Mouse (Mus musculus) olfactory bulb, adult 2 months (tissue): ENCODE measurements at regions not wholly inside any gene's neighbourhood (a gene's known extent, or its start where the extent isn't known, plus 50 kb on each side); places are given as distances from the start of the nearest gene placed in this dataset.

Experiments
- H3K27ac ChIP-seq: fragments of 200-500 bp; 2 replicates; pipeline ENCODE4 v1.5.1; 2012; ENCODE audit warnings: low read depth, low read length; ENCODE audit not compliant: insufficient read depth
- H3K4me1 ChIP-seq: fragments of 200-500 bp; 2 replicates; pipeline ENCODE4 v1.6.1; 2012; ENCODE audit warnings: low read length; ENCODE audit not compliant: control insufficient read depth, insufficient read depth
- H3K4me3 ChIP-seq: fragments of 200-500 bp; 2 replicates; pipeline ENCODE4 v1.5.1; 2012; ENCODE audit warnings: mild to moderate bottlenecking, low read depth, low read length, moderate library complexity; ENCODE audit not compliant: insufficient read depth
- CTCF ChIP-seq: fragments of 200-500 bp; IDR thresholded peaks from 2 replicates; pipeline ENCODE4 v1.5.1; 2012; ENCODE audit warnings: low read depth, mild to moderate bottlenecking, low read length, moderate library complexity; ENCODE audit not compliant: insufficient read depth
- POLR2A ChIP-seq: fragments of 200-500 bp; IDR thresholded peaks from 2 replicates; pipeline ENCODE4 v1.6.1; 2012; ENCODE audit warnings: mild to moderate bottlenecking, low read depth, low read length, moderate library complexity; ENCODE audit not compliant: insufficient read depth
- WGBS: fragments of 180-500 bp; shearing (Covaris S2); methylation state at CpG from one replicate; pipeline ENCODE4 v1.1.7; 2018; 5-methylcytosine and 5-hydroxymethylcytosine counted together

- TF ChIP-seq CTCF (no peak), POLR2A (no peak)
- H3K27ac ChIP-seq = no peak overlapping the region
- no peak overlapping the region for H3K4me3 ChIP-seq
- peaks cover 3% of the 10 kb centered on the region; the same call in 1 of the 2 replicates for H3K4me1 ChIP-seq
- WGBS = 44% methylated on average over 7 of the region's 7 CpGs
Measured at GRCm38 (mm10) chr3:144329117-144329516, 124.1 kb upstream of the Lmo4 start.

DNA sequence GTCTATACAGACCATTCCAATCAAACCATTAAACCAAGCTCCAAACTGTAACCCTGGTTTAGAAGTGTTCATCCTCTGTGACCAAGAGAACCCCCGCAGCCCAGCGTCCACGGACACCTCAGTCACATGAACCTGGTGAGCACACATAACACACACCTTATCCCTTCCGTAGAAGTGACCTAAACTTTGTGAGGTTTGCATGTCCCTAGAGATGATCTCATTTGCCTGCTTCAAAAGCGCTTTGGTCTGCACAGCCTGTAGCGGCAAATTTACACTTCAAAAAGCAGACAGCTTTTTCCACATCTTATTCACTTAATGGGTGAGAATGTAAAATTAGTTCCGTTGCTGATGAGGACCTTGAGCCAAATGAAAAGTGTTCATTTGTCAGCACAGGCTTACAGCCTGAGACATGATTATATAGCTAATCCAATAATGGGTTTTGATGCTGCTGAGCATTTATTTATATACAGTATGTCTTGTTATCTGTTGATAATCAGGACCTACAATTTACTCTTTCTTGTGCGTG, 122.3 kb upstream of the Lmo4 start:
- Histone ChIP-seq H3K4me3 (no peak overlapping the region), H3K4me1 (peaks cover 3% of the 10 kb centered on the region; the same call in 1 of the 2 replicates), H3K27ac (no peak overlapping the region)
- no peak for TF ChIP-seq CTCF
- no peak for TF ChIP-seq POLR2A
- WGBS = 53% methylated on average over 8 of the region's 8 CpGs

DNA sequence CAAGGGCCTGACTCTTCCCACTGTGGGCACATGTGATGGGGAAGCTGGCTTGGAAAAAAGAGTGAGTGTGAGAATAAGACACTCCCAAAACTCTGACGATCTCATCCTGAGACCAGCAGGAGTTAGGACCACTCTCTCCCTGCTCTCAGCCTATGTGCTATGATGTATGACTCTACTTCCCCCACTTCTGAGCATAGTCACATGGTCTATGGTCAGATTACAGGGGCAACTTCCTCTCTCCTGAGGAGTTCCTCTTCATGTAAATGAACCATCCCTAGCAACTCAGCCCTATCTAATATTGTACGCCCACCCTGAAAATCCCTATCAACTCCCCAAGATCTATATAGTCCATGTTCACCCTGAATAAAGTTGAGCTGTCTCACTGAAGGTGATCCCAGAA, 120.0 kb upstream of the Lmo4 start:
- H3K4me1 ChIP-seq = peaks cover 3% of the 10 kb centered on the region
- 93% methylated on average over 2 of the region's 2 CpGs for WGBS
- no peak for TF ChIP-seq POLR2A
- no peak for TF ChIP-seq CTCF
- no peak overlapping the region for H3K4me3 ChIP-seq
- H3K27ac ChIP-seq = no peak overlapping the region

DNA sequence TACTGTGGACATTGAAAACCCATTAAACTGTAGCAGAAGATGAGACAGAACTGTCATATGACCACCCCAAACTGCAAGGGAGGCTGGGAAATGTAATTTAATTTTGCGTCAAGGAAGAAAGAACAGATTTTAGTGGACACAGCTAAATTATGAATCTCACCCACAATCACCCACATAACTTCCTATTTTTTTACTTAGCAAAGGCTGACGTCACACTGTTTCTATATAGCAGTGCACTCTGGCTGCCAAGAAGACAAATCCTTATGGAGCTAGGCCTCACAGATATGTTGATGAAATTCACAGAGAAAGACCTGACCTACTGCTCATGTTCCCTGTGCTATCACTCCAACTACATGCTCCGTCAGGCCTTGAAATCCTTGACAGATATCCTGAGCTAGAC, 118.5 kb upstream of the Lmo4 start:
- Histone ChIP-seq H3K4me1 (peaks cover 6% of the 10 kb centered on the region), H3K4me3 (no peak overlapping the region), H3K27ac (no peak overlapping the region)
- TF ChIP-seq CTCF = no peak
- TF ChIP-seq POLR2A = no peak
- over 99% methylated on average over 3 of the region's 3 CpGs for WGBS

DNA sequence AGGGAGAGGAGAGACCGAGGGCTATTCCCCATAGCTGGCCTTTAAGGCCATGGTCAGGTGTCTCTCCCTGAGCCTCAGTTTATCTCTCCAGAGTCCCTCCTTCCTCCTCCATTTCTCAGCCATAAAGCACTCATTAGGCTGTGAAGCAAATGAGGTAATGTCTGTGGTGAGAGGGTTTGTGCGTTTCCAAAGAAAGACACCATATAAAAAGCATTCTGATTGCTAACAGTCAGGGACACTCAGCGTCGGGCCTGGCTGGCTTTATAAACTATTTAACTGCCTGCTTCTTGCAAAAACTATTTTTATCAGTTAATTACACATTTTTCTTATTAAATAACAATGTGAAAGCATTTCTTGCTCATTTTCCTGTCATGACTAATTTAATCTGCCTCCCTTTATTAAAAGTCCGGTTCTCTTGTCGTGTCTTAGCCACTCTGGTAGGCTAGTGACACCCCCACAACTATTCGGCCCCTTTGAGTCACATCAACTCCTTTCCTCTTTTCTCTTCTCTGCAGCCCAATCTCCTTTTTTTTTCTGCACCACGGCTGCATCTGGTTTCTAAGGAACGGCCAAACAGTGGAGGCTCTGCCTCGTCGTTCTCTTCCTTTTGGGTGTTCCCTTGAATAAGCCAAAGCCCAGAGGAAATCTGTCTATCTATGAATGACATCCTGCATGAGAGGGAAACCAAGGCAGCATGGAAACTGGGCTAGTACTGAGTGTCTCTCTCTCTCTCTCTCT, 114.6 kb upstream of the Lmo4 start:
- TF ChIP-seq CTCF = no peak
- Histone ChIP-seq H3K4me1 (peaks cover 9% of the 10 kb centered on the region), H3K4me3 (no peak overlapping the region), H3K27ac (no peak overlapping the region)
- WGBS = 30% methylated on average over 11 of the region's 11 CpGs

DNA sequence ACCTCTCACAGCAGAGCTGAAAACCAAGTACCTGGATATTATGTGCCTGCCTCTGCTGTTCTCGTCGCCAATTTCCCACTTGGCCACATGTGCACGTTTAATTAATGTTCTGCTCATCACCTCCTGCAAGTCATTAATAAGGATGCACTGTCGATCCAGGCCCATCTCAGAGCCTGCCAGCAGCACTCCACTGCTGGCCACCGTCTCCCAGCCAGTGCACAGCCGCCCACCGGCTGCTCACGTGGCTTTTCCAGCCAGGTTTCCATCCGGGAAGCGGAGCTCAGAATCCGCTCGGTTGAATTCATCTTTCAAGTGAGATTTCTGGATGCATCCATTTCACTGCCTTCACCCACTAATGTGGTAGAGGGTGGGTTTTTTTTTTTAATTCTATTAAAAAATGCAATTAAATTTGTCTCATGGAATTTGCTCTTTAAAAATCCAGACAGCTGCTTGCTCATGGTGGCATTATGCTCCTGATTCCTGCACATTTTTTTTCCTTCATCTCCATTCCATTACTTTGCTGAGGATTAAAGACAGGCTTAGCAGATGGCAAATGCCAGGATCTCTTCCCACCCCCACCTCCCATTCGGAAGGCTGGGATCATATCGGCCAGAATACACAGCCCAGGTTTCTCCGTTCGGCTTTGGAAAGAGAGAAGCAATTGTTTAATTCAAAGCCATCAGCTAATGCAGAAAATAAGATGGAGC, 113.9 kb upstream of the Lmo4 start:
- TF ChIP-seq CTCF = no peak
- no peak for TF ChIP-seq POLR2A
- WGBS = 37% methylated on average over 16 of the region's 16 CpGs
- H3K4me3 ChIP-seq = no peak overlapping the region
- H3K27ac ChIP-seq = no peak overlapping the region
- peaks cover 9% of the 10 kb centered on the region for H3K4me1 ChIP-seq

GRCm38 (mm10) chr3:144310748-144311147, 105.7 kb upstream of the Lmo4 start:
- TF ChIP-seq POLR2A = no peak
- no peak for TF ChIP-seq CTCF
- no peak overlapping the region for H3K4me3 ChIP-seq
- WGBS = 88% methylated on average over 5 of the region's 5 CpGs
- H3K27ac ChIP-seq = no peak overlapping the region
- peaks cover 2% of the 10 kb centered on the region; the same call in 1 of the 2 replicates for H3K4me1 ChIP-seq

DNA sequence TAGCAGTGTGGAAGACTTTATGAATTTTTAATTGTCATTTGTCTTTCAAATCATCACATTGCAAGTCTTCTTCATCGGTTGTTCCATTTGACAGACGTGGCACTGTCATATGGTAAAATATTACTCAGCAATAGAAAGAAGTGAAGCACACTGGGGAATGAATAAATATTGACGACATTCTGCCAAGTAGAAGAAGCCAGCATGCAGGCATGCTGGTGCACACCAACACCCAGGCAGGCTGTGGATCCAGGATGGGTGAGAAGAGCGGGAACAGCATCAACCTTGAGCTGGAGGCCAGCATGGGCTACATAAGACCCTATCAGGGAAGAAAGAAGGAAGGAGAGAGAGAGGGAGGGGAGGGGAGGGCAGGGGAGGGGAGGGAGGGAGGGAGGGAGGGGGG, 103.6 kb upstream of the Lmo4 start:
- Histone ChIP-seq H3K4me3 (no peak overlapping the region), H3K27ac (no peak overlapping the region), H3K4me1 (peaks cover 10% of the 10 kb centered on the region)
- TF ChIP-seq CTCF = no peak
- TF ChIP-seq POLR2A = no peak
- 82% methylated on average over 4 of the region's 4 CpGs for WGBS

DNA sequence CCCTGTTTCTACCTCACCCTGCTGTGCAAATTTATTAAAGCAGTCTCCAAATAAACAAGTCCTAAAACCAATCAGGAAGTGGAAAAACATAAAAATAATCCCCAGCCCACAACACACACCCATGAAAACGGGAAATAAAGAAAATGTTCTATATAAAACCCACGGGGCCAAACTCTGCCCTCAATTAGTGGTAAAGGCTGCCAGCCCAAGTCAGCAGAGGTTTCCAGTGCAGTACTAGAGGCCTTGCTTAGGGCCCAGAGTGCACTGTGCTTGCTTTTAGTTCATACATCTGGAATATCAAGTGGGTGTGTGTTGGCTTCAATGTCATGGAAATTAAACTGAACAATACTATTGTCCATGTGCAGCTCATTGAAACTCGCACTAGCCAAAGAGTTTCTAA, 102.5 kb upstream of the Lmo4 start:
- no peak for TF ChIP-seq POLR2A
- TF ChIP-seq CTCF = no peak
- Histone ChIP-seq H3K4me3 (no peak overlapping the region), H3K4me1 (peaks cover 10% of the 10 kb centered on the region), H3K27ac (no peak overlapping the region)
- WGBS = 77% methylated on average over 3 of the region's 3 CpGs
